In genomic region chr11:43539863-43540262, GRCm38 (mm10) we compare ENCODE assay signal across 11 mouse cellular contexts. TPM values are rescaled to one million over a fixed set of nuclear protein-coding genes. Genes with fewer than 3 reads are reported as not detected.
DNase-seq lines count a peak whose midpoint lies in the region; ATAC-seq lines count a peak whose summit lies in the region.
"Had no signal": no experiment of that assay in that cellular context is flagged by ENCODE, and none has a peak within 500 bp of the region (broad histone marks: within the 10 kb centered on the region; RNA-seq: fewer than 3 reads in every experiment).

No protein-coding gene starts in this region.

- peaks cover 25% of the 10 kb centered on the region for H3K4me1 ChIP-seq in kidney, embryonic 14.5 days (ENCODE audit: control insufficient read depth, insufficient read depth, low read length)
- H3K4me1 ChIP-seq in embryonic facial prominence, embryonic 11.5 days (ENCODE audit: control insufficient read depth, insufficient read depth, low read length) = peaks cover 3% of the 10 kb centered on the region
- H3K4me1 ChIP-seq in hindbrain, embryonic 13.5 days (replicated peaks) = peaks cover 22% of the 10 kb centered on the region
- peaks cover 14% of the 10 kb centered on the region for H3K4me1 ChIP-seq in midbrain, embryonic 15.5 days

- no peaks in the 10 kb centered on the region for H3K9me3 ChIP-seq in kidney, embryonic 14.5 days (ENCODE audit: control insufficient read depth, low read length)
- no peaks in the 10 kb centered on the region for H3K9me3 ChIP-seq in embryonic facial prominence, embryonic 11.5 days (replicated peaks; ENCODE audit: control insufficient read depth, low read length)
- H3K9me3 ChIP-seq in hindbrain, embryonic 13.5 days = no peaks in the 10 kb centered on the region
- no peaks in the 10 kb centered on the region for H3K9me3 ChIP-seq in midbrain, embryonic 15.5 days

- no peak overlapping the region for H3K9ac ChIP-seq in kidney, embryonic 14.5 days (ENCODE audit: low read depth, low read length)
- H3K9ac ChIP-seq in embryonic facial prominence, embryonic 11.5 days (replicated peaks; ENCODE audit: low read length) = no peak overlapping the region
- 0 out of 2 replicates have a peak overlapping the region, but pooled peaks have one; percentile 21 for H3K9ac ChIP-seq in hindbrain, embryonic 13.5 days
- no peak overlapping the region for H3K9ac ChIP-seq in midbrain, embryonic 15.5 days

- DNase-seq in kidney, adult 18-20 months = no peak
- peak; percentile 65 for DNase-seq in embryonic facial prominence, embryonic 11.5 days (ENCODE audit: low spot score)
- no peak for DNase-seq in cerebellum, postnatal 36 days
- no peak for DNase-seq in left cerebral cortex, postnatal 14 days (ENCODE audit: low spot score in 2 of 2)
- DNase-seq in thymus, postnatal 36 days = no peak
- DNase-seq: heart, adult 18-20 months; lung, postnatal 36 days had no signal

- intact Hi-C loops in left cerebral cortex, postnatal 14 days (cut with DNase I) = no loop called here

- peak overlapping the region; percentile 67; the same call in 1 of the 2 replicates for H3K27ac ChIP-seq in kidney, embryonic 14.5 days (ENCODE audit: low read depth, low read length)
- H3K27ac ChIP-seq in embryonic facial prominence, embryonic 11.5 days (replicated peaks; ENCODE audit: low read depth, low read length) = no peak overlapping the region; the same call in 1 of the 2 replicates
- H3K27ac ChIP-seq in hindbrain, embryonic 13.5 days = peak overlapping the region; percentile 78
- no peak overlapping the region for H3K27ac ChIP-seq in midbrain, embryonic 15.5 days

- 18% methylated on average over 6 of the region's 6 CpGs for WGBS in kidney, embryonic 14.5 days
- 12% methylated on average over 6 of the region's 6 CpGs for WGBS in embryonic facial prominence, embryonic 11.5 days
- WGBS in hindbrain, embryonic 13.5 days = 17% methylated on average over 6 of the region's 6 CpGs
- 22% methylated on average over 6 of the region's 6 CpGs for WGBS in midbrain, embryonic 15.5 days

- no peak overlapping the region; the same call in 1 of the 2 replicates for H3K4me2 ChIP-seq in kidney, embryonic 14.5 days (replicated peaks; ENCODE audit: low read depth, low read length)
- no peak overlapping the region for H3K4me2 ChIP-seq in embryonic facial prominence, embryonic 11.5 days (ENCODE audit: low read depth, low read length)
- peak overlapping the region; percentile 27; the same call in 1 of the 2 replicates for H3K4me2 ChIP-seq in hindbrain, embryonic 13.5 days
- H3K4me2 ChIP-seq in midbrain, embryonic 15.5 days = no peak overlapping the region

- ATAC-seq in kidney, embryonic 14.5 days (ENCODE audit: low FRiP score, low TSS enrichment) = peak; percentile 61; the same call in 1 of the 2 replicates
- peak; percentile 75 for ATAC-seq in embryonic facial prominence, embryonic 11.5 days (replicated peaks; ENCODE audit: insufficient number of reproducible peaks, low FRiP score, low TSS enrichment, low read depth)
- peak; percentile 57 for ATAC-seq in hindbrain, embryonic 13.5 days (ENCODE audit: low FRiP score)
- ATAC-seq in midbrain, embryonic 15.5 days (replicated peaks) = peak; percentile 63

- peaks cover 33% of the 10 kb centered on the region; the same call in 1 of the 2 replicates for H3K36me3 ChIP-seq in kidney, embryonic 14.5 days (ENCODE audit: control insufficient read depth, insufficient read depth, low read length)
- H3K36me3 ChIP-seq in embryonic facial prominence, embryonic 11.5 days (replicated peaks; ENCODE audit: control insufficient read depth, insufficient read depth, low read depth, low read length) = no peaks in the 10 kb centered on the region; the same call in 1 of the 2 replicates
- peaks cover 21% of the 10 kb centered on the region; the same call in 1 of the 2 replicates for H3K36me3 ChIP-seq in hindbrain, embryonic 13.5 days
- no peaks in the 10 kb centered on the region for H3K36me3 ChIP-seq in midbrain, embryonic 15.5 days (replicated peaks)

- H3K27me3 ChIP-seq in kidney, embryonic 14.5 days (ENCODE audit: control insufficient read depth, insufficient read depth, low read length) = no peaks in the 10 kb centered on the region
- no peaks in the 10 kb centered on the region for H3K27me3 ChIP-seq in embryonic facial prominence, embryonic 11.5 days (ENCODE audit: control insufficient read depth, insufficient read depth, low read length)
- H3K27me3 ChIP-seq in hindbrain, embryonic 13.5 days = no peaks in the 10 kb centered on the region
- no peaks in the 10 kb centered on the region for H3K27me3 ChIP-seq in midbrain, embryonic 15.5 days (replicated peaks)

- H3K4me3 ChIP-seq in kidney, embryonic 14.5 days (ENCODE audit: low read length) = no peak overlapping the region
- H3K4me3 ChIP-seq in embryonic facial prominence, embryonic 11.5 days (ENCODE audit: low read depth, low read length) = no peak overlapping the region
- H3K4me3 ChIP-seq in hindbrain, embryonic 13.5 days = no peak overlapping the region
- H3K4me3 ChIP-seq in midbrain, embryonic 15.5 days = no peak overlapping the region
- H3K4me3 ChIP-seq: erythroblast, embryonic 14.5 days had no signal

RNA-seq across cellular contexts. Expression of gene Ccnjl, which starts 11.3 kb away (rescaled TPM):
- polyA plus RNA-seq in kidney, embryonic 14.5 days (2014; fragmentation: Nextera tagmentation; extraction: Ambion mirVana) = 25.8 and 31.1 TPM in 2 replicates
- polyA plus RNA-seq in embryonic facial prominence, embryonic 11.5 days (2014; fragmentation: Nextera tagmentation; extraction: Ambion mirVana) = 28.0 and 30.0 TPM in 2 replicates
- polyA plus RNA-seq in hindbrain, embryonic 13.5 days (2015; fragmentation: Nextera tagmentation; extraction: Ambion mirVana) = 18.5 and 20.8 TPM in 2 replicates
- 13.7 and 15.3 TPM in 2 replicates for polyA plus RNA-seq in midbrain, embryonic 15.5 days (2015; fragmentation: Nextera tagmentation; extraction: Ambion mirVana)
- 1 to 10 TPM; 5.6 to 6.2 TPM for total RNA-seq in left cerebral cortex, postnatal 14 days (2021)
- polyA plus RNA-seq: erythroblast, embryonic 14.5 days had no signal

RNA-seq across cellular contexts. Expression of gene 4933415A04Rik, which starts 47.0 kb away (rescaled TPM):
- polyA plus RNA-seq in kidney, embryonic 14.5 days (2014; fragmentation: Nextera tagmentation; extraction: Ambion mirVana) = 9.0 and 9.9 TPM in 2 replicates
- 6.5 and 7.9 TPM in 2 replicates for polyA plus RNA-seq in embryonic facial prominence, embryonic 11.5 days (2014; fragmentation: Nextera tagmentation; extraction: Ambion mirVana)
- 6.1 and 7.2 TPM in 2 replicates for polyA plus RNA-seq in hindbrain, embryonic 13.5 days (2015; fragmentation: Nextera tagmentation; extraction: Ambion mirVana)
- 4.1 and 4.2 TPM in 2 replicates for polyA plus RNA-seq in midbrain, embryonic 15.5 days (2015; fragmentation: Nextera tagmentation; extraction: Ambion mirVana)
- 1 to 10 TPM; 1.1 TPM for total RNA-seq in left cerebral cortex, postnatal 14 days (2021)
- polyA plus RNA-seq: erythroblast, embryonic 14.5 days had no signal

Comparison
In these comparisons a context has a peak if more than half of its experiments do, and no peak if none do; other contexts are left out.
1. H3K27ac ChIP-seq: peak in kidney, embryonic 14.5 days (single experiment) and hindbrain, embryonic 13.5 days (single experiment); none in embryonic facial prominence, embryonic 11.5 days (single experiment) and midbrain, embryonic 15.5 days (single experiment).
2. Peak in every context shown above with its lines, with median percentiles within 50 percentile points of each other: ATAC-seq.